22 mouse cellular contexts compared by ENCODE assay signal in genomic region chr13:38369624-38370023, GRCm38 (mm10). TPM values are rescaled to one million over a fixed set of nuclear protein-coding genes. Genes with fewer than 3 reads are reported as not detected.
"Had no signal": no experiment of that assay in that cellular context is flagged by ENCODE, and none has a peak within 500 bp of the region (broad histone marks: within the 10 kb centered on the region; RNA-seq: fewer than 3 reads in every experiment).

No protein-coding gene starts in this region.

- H3K9ac ChIP-seq: hindbrain, embryonic 15.5 days; limb, embryonic 13.5 days; liver, embryonic 12.5 days; liver, embryonic 15.5 days; lung, embryonic 15.5 days; midbrain, embryonic 12.5 days; midbrain, embryonic 15.5 days; neural tube, embryonic 12.5 days; neural tube, embryonic 15.5 days had no signal

- ATAC-seq: intestine, postnatal 0 days; liver, embryonic 12.5 days; midbrain, embryonic 15.5 days had no signal

- H3K9me3 ChIP-seq: hindbrain, embryonic 15.5 days; limb, embryonic 10.5 days; limb, embryonic 13.5 days; liver, embryonic 12.5 days; liver, embryonic 15.5 days; midbrain, embryonic 15.5 days; neural tube, embryonic 12.5 days had no signal

- H3K4me3 ChIP-seq: hindbrain, embryonic 15.5 days; layer of hippocampus, adult 2 months; limb, embryonic 10.5 days; limb, embryonic 13.5 days; liver, embryonic 12.5 days; liver, embryonic 15.5 days; lung, embryonic 15.5 days; midbrain, embryonic 12.5 days; midbrain, embryonic 15.5 days; neural tube, embryonic 12.5 days; neural tube, embryonic 15.5 days had no signal

- DNase-seq: layer of hippocampus, adult 9-11 months; liver; right cerebral cortex, adult 18-20 months; right cerebral cortex, postnatal 14 days; right cerebral cortex, postnatal 4 days; thymus, adult 2 months; thymus, postnatal 14 days; thymus, postnatal 4 days had no signal

- H3K36me3 ChIP-seq: hindbrain, embryonic 15.5 days; limb, embryonic 10.5 days; limb, embryonic 13.5 days; liver, embryonic 12.5 days; liver, embryonic 15.5 days; lung, embryonic 15.5 days; midbrain, embryonic 12.5 days; midbrain, embryonic 15.5 days; neural tube, embryonic 12.5 days; neural tube, embryonic 15.5 days had no signal

- H3K27ac ChIP-seq: hindbrain, embryonic 15.5 days; layer of hippocampus, adult 2 months; limb, embryonic 10.5 days; limb, embryonic 13.5 days; liver, embryonic 12.5 days; liver, embryonic 15.5 days; lung, embryonic 15.5 days; macrophage; midbrain, embryonic 12.5 days; midbrain, embryonic 15.5 days; neural tube, embryonic 12.5 days; neural tube, embryonic 15.5 days; stomach, postnatal 0 days had no signal

- H3K4me2 ChIP-seq: hindbrain, embryonic 15.5 days; limb, embryonic 13.5 days; liver, embryonic 12.5 days; liver, embryonic 15.5 days; lung, embryonic 15.5 days; midbrain, embryonic 12.5 days; midbrain, embryonic 15.5 days; neural tube, embryonic 12.5 days; neural tube, embryonic 15.5 days had no signal

- H3K4me1 ChIP-seq: hindbrain, embryonic 15.5 days; limb, embryonic 10.5 days; limb, embryonic 13.5 days; liver, embryonic 12.5 days; liver, embryonic 15.5 days; midbrain, embryonic 12.5 days; midbrain, embryonic 15.5 days; neural tube, embryonic 12.5 days; neural tube, embryonic 15.5 days had no signal

- H3K27me3 ChIP-seq: hindbrain, embryonic 15.5 days; limb, embryonic 13.5 days; liver, embryonic 12.5 days; liver, embryonic 15.5 days; lung, embryonic 15.5 days; midbrain, embryonic 12.5 days; midbrain, embryonic 15.5 days; neural tube, embryonic 12.5 days; neural tube, embryonic 15.5 days had no signal

RNA-seq across cellular contexts. Expression of gene Bmp6, which starts 24.7 kb away (rescaled TPM):
- polyA plus RNA-seq: macrophage had no signal
